Mouse (Mus musculus) small intestine, adult 2 months (tissue): Measurements from ENCODE around the gene Gm11114.

Source experiments
- CTCF ChIP-seq: fragments of 200-500 bp; IDR thresholded peaks from 2 replicates; pipeline ENCODE4 v1.5.1; 2012; ENCODE audit warnings: low read depth, mild to moderate bottlenecking, control low read depth, inconsistent platforms, low read length, moderate library complexity, mixed read lengths; ENCODE audit not compliant: insufficient replicate concordance, insufficient read length; ENCODE audit errors: extremely low read depth
- POLR2A ChIP-seq: fragments of 200-500 bp; IDR thresholded peaks from 2 replicates; pipeline ENCODE4 v1.6.1; 2012; ENCODE audit warnings: low read depth, mild to moderate bottlenecking, control low read depth, inconsistent platforms, low read length, moderate library complexity

- no peak for TF ChIP-seq POLR2A
- TF ChIP-seq CTCF, result no peak
These were observed 45.7 kb upstream of the Gm11114 start for GRCm38 (mm10) chr9:85266847-85267246.
